Mouse (Mus musculus): ENCODE data around the gene Naa35. TPM values are rescaled to one million over a fixed set of nuclear protein-coding genes. Genes with fewer than 3 reads are reported as not detected.

Naa35 gene
- polyA plus RNA-seq, 1 experiment: 7.7 TPM

- TF ChIP-seq GATA1 (IDR thresholded peaks at IDR 0.05; ENCODE audit: low read length): no peak
Observed at GRCm38 (mm10) chr13:59647484-59647883, 62.4 kb downstream of the Naa35 start.

- TF ChIP-seq GATA1 (IDR thresholded peaks at IDR 0.05; ENCODE audit: low read length): no peak
Observed at GRCm38 (mm10) chr13:59648598-59648997, 63.5 kb downstream of the Naa35 start.

GRCm38 (mm10) chr13:59649781-59650180, 64.7 kb downstream of the Naa35 start:
- no peak for TF ChIP-seq GATA1 (IDR thresholded peaks at IDR 0.05; ENCODE audit: low read length)

GRCm38 (mm10) chr13:59652651-59653050, 67.6 kb downstream of the Naa35 start:
- TF ChIP-seq GATA1 (IDR thresholded peaks at IDR 0.05; ENCODE audit: low read length): no peak

- TF ChIP-seq GATA1 (IDR thresholded peaks at IDR 0.05; ENCODE audit: low read length): no peak
Observed at GRCm38 (mm10) chr13:59653136-59653535, 68.1 kb downstream of the Naa35 start.

GRCm38 (mm10) chr13:59654465-59654864, 69.4 kb downstream of the Naa35 start:
- no peak for TF ChIP-seq GATA1 (IDR thresholded peaks at IDR 0.05; ENCODE audit: low read length)

- TF ChIP-seq GATA1 (IDR thresholded peaks at IDR 0.05; ENCODE audit: low read length): no peak
Observed at GRCm38 (mm10) chr13:59655718-59656315, 70.8 kb downstream of the Naa35 start.

- no peak for TF ChIP-seq GATA1 (IDR thresholded peaks at IDR 0.05; ENCODE audit: low read length)
Observed at GRCm38 (mm10) chr13:59656316-59656832, 71.3 kb downstream of the Naa35 start.

- TF ChIP-seq GATA1 (IDR thresholded peaks at IDR 0.05; ENCODE audit: low read length): no peak
Observed at GRCm38 (mm10) chr13:59656975-59657388, 71.9 kb downstream of the Naa35 start.

- TF ChIP-seq GATA1 (IDR thresholded peaks at IDR 0.05; ENCODE audit: low read length): no peak
Observed at GRCm38 (mm10) chr13:59657781-59658180, 72.7 kb downstream of the Naa35 start.

GRCm38 (mm10) chr13:59660371-59660770, 75.3 kb downstream of the Naa35 start:
- no peak for TF ChIP-seq GATA1 (IDR thresholded peaks at IDR 0.05; ENCODE audit: low read length)

- TF ChIP-seq GATA1 (IDR thresholded peaks at IDR 0.05; ENCODE audit: low read length): no peak
Observed at GRCm38 (mm10) chr13:59661387-59661786, 76.3 kb downstream of the Naa35 start.

GRCm38 (mm10) chr13:59661966-59662365, 76.9 kb downstream of the Naa35 start:
- no peak for TF ChIP-seq GATA1 (IDR thresholded peaks at IDR 0.05; ENCODE audit: low read length)

GRCm38 (mm10) chr13:59663939-59664712, 79.1 kb downstream of the Naa35 start:
- no peak for TF ChIP-seq GATA1 (IDR thresholded peaks at IDR 0.05; ENCODE audit: low read length)

GRCm38 (mm10) chr13:59667763-59668162, 82.7 kb downstream of the Naa35 start:
- TF ChIP-seq GATA1 (IDR thresholded peaks at IDR 0.05; ENCODE audit: low read length): no peak

GRCm38 (mm10) chr13:59668501-59669093, 83.5 kb downstream of the Naa35 start:
- no peak for TF ChIP-seq GATA1 (IDR thresholded peaks at IDR 0.05; ENCODE audit: low read length)

Data from G1E-ER4 (cell line).